Mouse (Mus musculus) neural tube, embryonic 12.5 days (tissue): ENCODE measurements around the gene Gm20532. TPM values are rescaled to one million over a fixed set of nuclear protein-coding genes. Genes with fewer than 3 reads are reported as not detected.
"Not testable (repeated sequence)": the region's sequence is repeated elsewhere in the genome, so short reads cannot be mapped to it uniquely, and the experiment has no call there.

Experiments used
- ATAC-seq: fragments of 200-750 bp; cut with Nextera tagmentation; 2 replicates; pipeline ENCODE4 v1.8.0; 2017; ENCODE audit warnings: low read depth, mild to moderate bottlenecking, moderate TSS enrichment, moderate library complexity; ENCODE audit not compliant: low FRiP score
- H3K27ac ChIP-seq: fragments of 300-500 bp; sonication (generic); 2 replicates; pipeline ENCODE4 v1.5.1; 2016
- H3K27me3 ChIP-seq: fragments of 300-500 bp; sonication (generic); replicated peaks from 2 replicates; pipeline ENCODE4 v1.6.1; 2016; ENCODE audit warnings: mild to moderate bottlenecking
- H3K36me3 ChIP-seq: fragments of 300-500 bp; sonication (generic); 2 replicates; pipeline ENCODE4 v1.6.1; 2016; ENCODE audit warnings: mild to moderate bottlenecking
- H3K4me1 ChIP-seq: fragments of 300-500 bp; sonication (generic); 2 replicates; pipeline ENCODE4 v1.6.1; 2016
- H3K4me2 ChIP-seq: fragments of 300-500 bp; sonication (generic); replicated peaks from 2 replicates; pipeline ENCODE4 v1.6.1; 2016; ENCODE audit warnings: mild to moderate bottlenecking
- H3K4me3 ChIP-seq: fragments of 300-500 bp; sonication (generic); 2 replicates; pipeline ENCODE4 v1.5.1; 2016
- H3K9ac ChIP-seq: fragments of 300-500 bp; sonication (generic); 2 replicates; pipeline ENCODE4 v1.6.1; 2016; ENCODE audit warnings: mild to moderate bottlenecking
- H3K9me3 ChIP-seq: fragments of 300-500 bp; sonication (generic); 2 replicates; pipeline ENCODE4 v1.6.1; 2016; ENCODE audit warnings: mild to moderate bottlenecking
- WGBS: fragments of 180-500 bp; shearing (Covaris S2); methylation state at CpG from one replicate; pipeline ENCODE4 v1.1.7; 2016; 5-methylcytosine and 5-hydroxymethylcytosine counted together
- polyA plus RNA-seq: library from polyadenylated mRNA; unstranded; fragments of >200 nt; fragmentation: Nextera tagmentation; extraction: Ambion mirVana; gene quantifications from 2 replicates; pipeline ENCODE4 v1.2.1, GENCODE M21; 2016

The Gm20532 gene
- polyA plus RNA-seq, 1 experiment from 2014 or later = not detected

GRCm38 (mm10) chr2:26641006-26641647 lies 54.7 kb downstream of the Gm20532 start:
- no peak overlapping the region for H3K27ac ChIP-seq
- H3K27me3 ChIP-seq = no peaks in the 10 kb centered on the region
- no peak overlapping the region for H3K4me2 ChIP-seq
- no peak for ATAC-seq
- H3K4me3 ChIP-seq = no peak overlapping the region
- WGBS = 88% methylated on average over 7 of the region's 7 CpGs
- H3K9me3 ChIP-seq = no peaks in the 10 kb centered on the region
- peaks cover 24% of the 10 kb centered on the region for H3K36me3 ChIP-seq
- H3K9ac ChIP-seq = no peak overlapping the region
- H3K4me1 ChIP-seq = peaks cover 20% of the 10 kb centered on the region

GRCm38 (mm10) chr2:26643942-26644341 lies 57.5 kb downstream of the Gm20532 start:
- 59% methylated on average over 2 of the region's 2 CpGs for WGBS

GRCm38 (mm10) chr2:26646643-26647293 lies 60.3 kb downstream of the Gm20532 start:
- ATAC-seq = peak; percentile 96
- H3K4me3 ChIP-seq = no peak overlapping the region
- H3K4me1 ChIP-seq = no peaks in the 10 kb centered on the region
- no peaks in the 10 kb centered on the region for H3K36me3 ChIP-seq
- H3K4me2 ChIP-seq = no peak overlapping the region
- H3K27me3 ChIP-seq = no peaks in the 10 kb centered on the region
- no peaks in the 10 kb centered on the region for H3K9me3 ChIP-seq
- no peak overlapping the region for H3K9ac ChIP-seq
- no peak overlapping the region for H3K27ac ChIP-seq
- 36% methylated on average over 3 of the region's 3 CpGs for WGBS

More at GRCm38 (mm10) chr2:26643942-26644341, 57.5 kb downstream of the Gm20532 start:
- Histone ChIP-seq H3K9ac (no peak overlapping the region), H3K4me3 (no peak overlapping the region), H3K9me3 (no peaks in the 10 kb centered on the region), H3K27ac (no peak overlapping the region), H3K4me1 (peaks cover 3% of the 10 kb centered on the region), H3K4me2 (no peak overlapping the region), H3K27me3 (no peaks in the 10 kb centered on the region), H3K36me3 (no peaks in the 10 kb centered on the region)
- no peak for ATAC-seq

GRCm38 (mm10) chr2:26654687-26655086 lies 68.2 kb downstream of the Gm20532 start:
- no peaks in the 10 kb centered on the region for H3K27me3 ChIP-seq
- 11% methylated on average over 1 of the region's 1 CpGs for WGBS
- no peaks in the 10 kb centered on the region for H3K9me3 ChIP-seq
- no peak for ATAC-seq
- no peaks in the 10 kb centered on the region for H3K4me1 ChIP-seq
- H3K36me3 ChIP-seq = no peaks in the 10 kb centered on the region
- H3K4me3 ChIP-seq = no peak overlapping the region
- H3K4me2 ChIP-seq = no peak overlapping the region
- no peak overlapping the region for H3K9ac ChIP-seq
- no peak overlapping the region for H3K27ac ChIP-seq

GRCm38 (mm10) chr2:26657426-26657825 lies 71.0 kb downstream of the Gm20532 start:
- H3K36me3 ChIP-seq = no peaks in the 10 kb centered on the region
- H3K27ac ChIP-seq = no peak overlapping the region
- peaks cover 3% of the 10 kb centered on the region; the same call in 1 of the 2 replicates for H3K4me1 ChIP-seq
- no peaks in the 10 kb centered on the region for H3K27me3 ChIP-seq
- H3K9ac ChIP-seq = no peak overlapping the region
- WGBS = 93% methylated on average over 2 of the region's 2 CpGs
- ATAC-seq = no peak
- H3K9me3 ChIP-seq = no peaks in the 10 kb centered on the region
- no peak overlapping the region for H3K4me3 ChIP-seq
- no peak overlapping the region for H3K4me2 ChIP-seq

GRCm38 (mm10) chr2:26661143-26661752 lies 74.8 kb downstream of the Gm20532 start:
- Histone ChIP-seq H3K4me1 (peaks cover 3% of the 10 kb centered on the region; the same call in 1 of the 2 replicates), H3K9me3 (no peaks in the 10 kb centered on the region), H3K36me3 (no peaks in the 10 kb centered on the region), H3K4me2 (peak overlapping the region; percentile 63), H3K9ac (peak overlapping the region; percentile 52), H3K4me3 (peak overlapping the region; percentile 24), H3K27me3 (no peaks in the 10 kb centered on the region), H3K27ac (no peak overlapping the region)
- 4% methylated on average over 17 of the region's 20 CpGs for WGBS
- ATAC-seq = no peak

GRCm38 (mm10) chr2:26661768-26662508 lies 75.5 kb downstream of the Gm20532 start:
- 45% methylated on average over 29 of the region's 29 CpGs for WGBS
- Histone ChIP-seq H3K4me2 (peak overlapping the region; percentile 63), H3K9me3 (no peaks in the 10 kb centered on the region), H3K36me3 (no peaks in the 10 kb centered on the region), H3K9ac (peak overlapping the region; percentile 52), H3K4me1 (peaks cover 3% of the 10 kb centered on the region; the same call in 1 of the 2 replicates), H3K27ac (no peak overlapping the region), H3K4me3 (peak overlapping the region; percentile 24), H3K27me3 (no peaks in the 10 kb centered on the region)
- no peak for ATAC-seq

GRCm38 (mm10) chr2:26662509-26662882 lies 76.1 kb downstream of the Gm20532 start:
- no peaks in the 10 kb centered on the region for H3K36me3 ChIP-seq
- ATAC-seq = no peak
- H3K4me1 ChIP-seq = peaks cover 3% of the 10 kb centered on the region; the same call in 1 of the 2 replicates
- 74% methylated on average over 13 of the region's 13 CpGs for WGBS
- no peak overlapping the region for H3K27ac ChIP-seq
- H3K27me3 ChIP-seq = no peaks in the 10 kb centered on the region
- no peak overlapping the region for H3K9ac ChIP-seq
- H3K4me2 ChIP-seq = no peak overlapping the region
- H3K9me3 ChIP-seq = no peaks in the 10 kb centered on the region
- no peak overlapping the region for H3K4me3 ChIP-seq

GRCm38 (mm10) chr2:26663112-26663511 lies 76.7 kb downstream of the Gm20532 start:
- H3K9me3 ChIP-seq = no peaks in the 10 kb centered on the region
- H3K4me1 ChIP-seq = peaks cover 3% of the 10 kb centered on the region; the same call in 1 of the 2 replicates
- no peak overlapping the region for H3K4me3 ChIP-seq
- no peaks in the 10 kb centered on the region for H3K36me3 ChIP-seq
- WGBS = 87% methylated on average over 10 of the region's 10 CpGs
- H3K9ac ChIP-seq = no peak overlapping the region
- H3K27me3 ChIP-seq = no peaks in the 10 kb centered on the region
- H3K27ac ChIP-seq = no peak overlapping the region
- no peak overlapping the region for H3K4me2 ChIP-seq
- no peak for ATAC-seq

- H3K9ac ChIP-seq, H3K27me3 ChIP-seq, H3K4me3 ChIP-seq, H3K9me3 ChIP-seq, ATAC-seq, H3K4me1 ChIP-seq, H3K4me2 ChIP-seq, H3K27ac ChIP-seq, H3K36me3 ChIP-seq: not testable (repeated sequence)
- WGBS = 78% methylated on average over 1 of the region's 1 CpGs
These were observed 77.1 kb downstream of the Gm20532 start for GRCm38 (mm10) chr2:26663551-26663950.

- Histone ChIP-seq H3K4me1 (no peaks in the 10 kb centered on the region), H3K36me3 (no peaks in the 10 kb centered on the region), H3K4me3 (no peak overlapping the region), H3K9me3 (no peaks in the 10 kb centered on the region), H3K27ac (no peak overlapping the region), H3K9ac (no peak overlapping the region), H3K4me2 (no peak overlapping the region), H3K27me3 (no peaks in the 10 kb centered on the region)
- no peak for ATAC-seq
These were observed 82.3 kb downstream of the Gm20532 start for GRCm38 (mm10) chr2:26668746-26669145.

GRCm38 (mm10) chr2:26671182-26671581 lies 84.7 kb downstream of the Gm20532 start, which contains the start of gene Lcn4:
Lcn4 (minus strand) TSS chr2:26671282.
- H3K4me1 ChIP-seq = no peaks in the 10 kb centered on the region
- no peak within 1 kb of the TSS for H3K9ac ChIP-seq
- no peaks in the 10 kb centered on the region for H3K9me3 ChIP-seq
- no peaks in the 10 kb centered on the region for H3K36me3 ChIP-seq
- H3K27ac ChIP-seq = no peak within 1 kb of the TSS
- ATAC-seq = no peak
- H3K4me2 ChIP-seq = no peak within 1 kb of the TSS
- no peak within 1 kb of the TSS for H3K4me3 ChIP-seq
- no peaks in the 10 kb centered on the region for H3K27me3 ChIP-seq
- 92% methylated on average over 3 of the region's 3 CpGs for WGBS
